Mouse (Mus musculus) layer of hippocampus, postnatal 36 days (tissue): ENCODE results near the gene Usmg5. TPM values are rescaled to one million over a fixed set of nuclear protein-coding genes. Genes with fewer than 3 reads are reported as not detected.
"Not testable (repeated sequence)": the region's sequence is repeated elsewhere in the genome, so short reads cannot be mapped to it uniquely, and the experiment has no call there.

Experiments used
- DNase-seq, 2 experiments: peaks; one replicate each; pipeline ENCODE4 v3.0.0; 2022
- total RNA-seq, 2 experiments: library from RNA; stranded (reverse); gene quantifications; 2 replicates each; pipeline ENCODE4 v1.2.3; 2021

The Usmg5 gene
- 100 to 1,000 TPM; 819 to 918 TPM for total RNA-seq

DNA sequence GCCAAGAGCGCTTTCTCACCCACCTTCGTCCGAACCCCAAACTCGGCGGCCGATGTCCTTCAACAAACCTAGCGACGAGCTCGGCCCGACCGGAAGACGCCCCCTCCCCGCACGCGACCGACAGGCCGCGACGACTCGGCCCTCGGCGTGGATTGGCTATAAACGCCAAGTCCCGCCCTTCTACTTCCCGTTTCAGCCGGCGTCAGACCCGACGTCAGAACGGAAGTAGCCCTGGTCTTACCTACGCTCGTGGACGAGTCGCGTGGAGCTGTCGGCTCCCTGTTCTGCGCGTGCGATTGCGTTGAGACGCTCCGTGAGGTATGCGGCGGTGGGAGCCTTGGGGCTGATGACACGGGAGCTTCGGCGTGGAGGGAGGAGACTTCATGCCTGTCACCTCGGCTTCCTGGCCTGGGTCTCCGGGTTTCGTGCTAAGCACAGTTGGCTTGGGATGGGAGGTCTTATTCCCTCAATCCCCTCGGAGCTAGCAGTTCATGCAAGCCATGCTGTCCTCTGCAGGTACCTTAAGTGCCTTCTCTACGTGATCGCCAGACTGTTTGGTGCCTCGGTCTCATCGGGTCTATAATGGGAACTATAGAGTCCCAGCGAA, at the start of gene Usmg5, which contains the start of gene Pdcd11:
Gene Usmg5 (minus strand): TSS at position 98 of the 607 bp plus-strand sequence.
Gene Pdcd11 (plus strand): TSS at position 219 of the 607 bp plus-strand sequence.
- DNase-seq = peak; percentile 97

- not testable (repeated sequence) for DNase-seq
Observed at GRCm38 (mm10) chr19:47139611-47140010, 49.2 kb upstream of the Usmg5 start.

DNA sequence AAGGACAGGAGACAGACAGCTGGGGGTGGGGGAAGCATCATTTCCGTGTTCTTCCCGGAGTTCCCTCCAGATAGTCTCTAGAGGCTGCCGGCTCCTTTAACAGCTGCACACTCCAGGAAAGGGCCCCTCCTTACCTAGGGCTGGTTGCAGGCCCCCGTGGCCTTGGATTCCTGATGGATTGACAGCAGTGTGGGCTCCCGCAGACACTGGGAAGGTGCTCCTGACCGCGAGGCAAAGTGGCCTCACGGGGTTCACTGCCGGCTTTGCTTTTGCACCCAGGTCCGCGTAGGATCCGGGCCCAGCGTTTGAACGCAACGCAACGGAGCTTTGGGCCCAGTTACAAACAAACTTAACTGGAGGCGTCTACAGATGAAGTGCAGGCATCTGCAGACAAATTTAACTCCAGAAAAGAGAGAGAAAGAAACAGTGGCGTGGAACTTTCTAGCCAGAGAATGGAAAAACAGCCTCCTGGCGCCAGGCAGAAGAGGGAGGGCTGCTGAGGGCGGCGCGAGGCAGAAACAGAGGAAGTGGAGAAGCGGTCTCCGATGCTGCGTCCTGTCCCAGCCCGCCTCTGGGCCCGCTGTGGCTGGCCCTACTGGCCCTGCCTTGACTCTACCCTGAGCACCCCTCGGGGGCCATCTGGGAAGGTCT, 47.4 kb upstream of the Usmg5 start, which contains the start of gene Calhm2:
Gene Calhm2 (minus strand): TSS at position 524 of the 651 bp plus-strand sequence.
- peak; percentile 42 to 44 for DNase-seq

DNA sequence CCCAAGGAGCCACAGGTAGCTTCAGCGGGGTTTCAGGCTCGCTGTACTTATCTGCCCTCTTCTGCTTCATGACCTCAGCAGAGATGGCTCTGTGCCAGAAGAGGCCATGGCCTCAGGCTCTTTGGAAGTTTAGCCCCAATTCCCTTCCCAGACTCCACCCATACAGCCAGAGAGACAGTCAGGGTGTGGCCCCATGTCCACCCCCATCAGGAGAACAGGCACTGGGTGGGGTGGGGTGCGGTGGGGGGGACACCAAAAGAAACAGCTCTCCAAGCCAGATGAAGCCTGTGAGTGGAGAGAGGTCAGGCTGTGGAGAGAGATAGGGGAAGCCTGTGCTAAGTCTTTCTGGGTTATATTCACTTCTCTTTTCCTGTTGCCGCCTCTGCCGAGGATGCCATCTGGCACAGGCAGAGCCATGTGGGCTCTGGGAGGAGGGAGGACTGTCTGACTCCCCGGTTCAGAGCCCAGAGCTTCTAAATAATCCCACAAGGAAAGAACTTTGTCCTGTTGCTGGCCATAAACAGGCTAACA, 46.7 kb upstream of the Usmg5 start:
- DNase-seq = peak; percentile 53 to 76

DNA sequence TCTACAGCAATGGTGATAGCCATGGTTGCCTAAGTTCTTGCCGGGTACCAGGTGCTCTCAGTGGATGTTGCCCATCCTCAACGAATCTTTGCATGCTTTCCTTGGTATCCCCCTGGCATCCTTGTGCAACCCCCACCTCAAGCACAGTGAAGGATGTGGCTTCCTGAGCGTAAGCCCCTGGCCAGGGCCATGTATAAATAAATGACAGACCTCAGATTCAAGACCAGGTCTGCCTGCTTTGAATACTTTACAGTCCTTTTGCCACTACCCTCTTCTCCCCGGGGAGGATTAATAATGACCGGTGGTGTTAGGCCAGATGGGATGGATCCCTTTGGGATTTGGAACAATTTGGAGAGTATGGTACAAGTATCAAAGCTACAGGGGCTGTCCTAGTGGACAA, 45.7 kb upstream of the Usmg5 start:
- no peak for DNase-seq

GRCm38 (mm10) chr19:47135568-47135967, 45.1 kb upstream of the Usmg5 start:
- DNase-seq = no peak

DNA sequence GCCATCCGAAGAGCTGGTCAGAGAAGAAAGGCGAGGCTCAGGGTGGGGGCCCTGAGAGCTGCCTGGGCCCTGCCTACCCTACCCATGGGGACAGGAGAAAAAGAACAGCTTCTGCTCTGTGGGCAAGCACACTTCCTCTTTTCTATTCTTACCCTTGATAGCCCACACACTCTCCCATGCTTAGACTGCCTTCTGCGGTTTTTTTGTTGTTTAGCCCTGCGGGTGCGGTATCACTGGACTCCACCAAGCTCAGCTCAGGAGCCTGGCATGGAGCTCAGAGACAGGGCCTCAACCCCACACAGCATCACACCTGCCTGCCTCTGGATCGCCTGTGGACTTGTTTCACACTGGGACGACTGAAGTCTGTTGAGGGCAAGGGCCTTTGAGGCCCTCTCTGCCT, 42.7 kb upstream of the Usmg5 start:
- DNase-seq = no peak

DNA sequence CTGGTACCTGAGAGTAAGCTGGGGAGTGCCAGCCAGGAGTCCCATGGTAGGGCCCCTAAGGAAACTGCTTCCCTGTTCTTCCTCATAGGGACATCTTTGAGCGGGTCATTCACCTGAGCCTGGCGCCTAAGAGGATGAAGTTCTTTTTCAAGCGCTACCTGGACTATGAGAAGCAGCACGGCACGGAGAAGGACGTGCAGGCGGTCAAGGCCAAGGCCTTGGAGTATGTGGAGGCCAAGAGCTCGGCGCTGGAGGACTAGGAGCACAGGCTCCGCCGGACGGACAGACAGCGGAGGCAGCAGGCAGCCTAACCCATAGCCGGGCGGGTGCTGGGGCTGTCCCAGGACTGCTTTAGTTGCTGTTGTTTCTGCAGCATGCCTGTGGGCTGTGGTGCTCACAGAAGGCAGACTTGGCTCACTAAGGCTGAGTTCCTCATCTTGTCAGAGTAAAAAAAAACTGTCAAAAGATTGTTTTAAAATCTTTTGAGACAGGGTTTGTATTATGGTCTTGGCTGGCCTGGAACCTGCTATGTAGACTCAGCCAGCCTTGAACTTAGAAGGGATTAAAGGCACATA, 40.2 kb upstream of the Usmg5 start:
- no peak for DNase-seq

- no peak for DNase-seq
Observed at GRCm38 (mm10) chr19:47128835-47129234, 38.4 kb upstream of the Usmg5 start.

DNA sequence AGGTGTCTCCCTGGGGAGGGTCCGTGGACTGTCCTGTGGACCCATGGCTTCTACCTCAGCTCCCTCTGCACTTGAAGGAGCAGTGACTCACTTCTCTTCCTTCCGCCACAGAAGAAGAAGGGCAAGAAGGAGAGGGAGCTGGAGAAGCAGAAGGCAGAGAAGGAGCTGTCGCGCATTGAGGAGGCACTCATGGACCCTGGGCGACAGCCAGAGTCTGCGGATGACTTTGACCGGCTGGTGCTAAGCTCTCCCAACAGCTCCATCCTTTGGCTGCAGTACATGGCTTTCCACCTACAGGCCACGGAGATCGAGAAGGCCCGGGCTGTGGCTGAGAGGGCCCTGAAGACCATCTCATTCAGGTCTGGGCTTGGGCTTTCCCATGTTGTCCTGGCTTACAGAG, 37.7 kb upstream of the Usmg5 start:
- no peak for DNase-seq

GRCm38 (mm10) chr19:47122802-47123201, 32.4 kb upstream of the Usmg5 start:
- DNase-seq = no peak

- no peak for DNase-seq
Observed at GRCm38 (mm10) chr19:47121054-47121453, 30.6 kb upstream of the Usmg5 start.

DNA sequence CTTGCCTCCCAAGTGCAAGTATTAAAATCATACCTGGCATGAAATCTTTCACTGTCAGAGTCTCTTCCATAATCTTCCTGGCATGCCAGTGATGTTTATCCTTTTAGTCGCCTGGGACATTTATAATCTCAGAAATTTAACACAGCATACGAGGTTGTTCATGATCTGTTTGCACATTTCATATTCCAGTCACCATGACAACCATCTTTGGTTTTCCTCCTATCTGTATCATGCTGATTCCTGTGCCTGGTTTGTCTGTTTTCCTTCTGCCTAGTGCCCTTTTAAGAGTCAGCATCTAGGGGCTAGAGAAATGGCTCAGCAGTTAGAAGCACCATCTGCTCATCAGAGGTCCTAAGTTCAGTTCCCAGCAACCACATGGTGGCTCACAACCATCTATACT, 28.2 kb upstream of the Usmg5 start:
- DNase-seq = no peak

- no peak for DNase-seq
Observed at GRCm38 (mm10) chr19:47104641-47105271, 14.3 kb upstream of the Usmg5 start.

DNA sequence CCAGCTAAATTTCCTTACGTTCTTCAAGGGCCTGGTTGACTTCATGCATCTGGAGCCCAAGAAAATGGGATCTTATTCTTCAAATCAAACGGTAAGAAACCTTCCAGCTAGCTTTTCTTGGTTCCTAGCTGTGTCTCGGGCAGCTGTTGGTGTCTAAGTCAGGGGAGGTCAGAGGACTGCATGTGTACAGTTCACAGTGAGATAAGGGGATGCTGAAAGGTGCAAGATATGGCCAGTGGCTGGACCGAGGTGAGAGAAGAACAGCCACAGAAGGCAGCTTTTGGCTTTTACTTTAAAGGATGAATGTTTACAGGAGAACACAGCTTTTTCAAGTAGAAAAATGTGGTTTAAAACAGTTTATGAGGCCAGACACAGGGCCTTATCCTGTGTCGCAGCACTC, 10.6 kb upstream of the Usmg5 start:
- DNase-seq = no peak

- peak in 1 of 2 experiments; percentile 16 for DNase-seq
Observed at GRCm38 (mm10) chr19:47089718-47090525, 525 bp downstream of the Usmg5 start.

GRCm38 (mm10) chr19:47088226-47088625, 2.2 kb downstream of the Usmg5 start:
- no peak for DNase-seq

DNA sequence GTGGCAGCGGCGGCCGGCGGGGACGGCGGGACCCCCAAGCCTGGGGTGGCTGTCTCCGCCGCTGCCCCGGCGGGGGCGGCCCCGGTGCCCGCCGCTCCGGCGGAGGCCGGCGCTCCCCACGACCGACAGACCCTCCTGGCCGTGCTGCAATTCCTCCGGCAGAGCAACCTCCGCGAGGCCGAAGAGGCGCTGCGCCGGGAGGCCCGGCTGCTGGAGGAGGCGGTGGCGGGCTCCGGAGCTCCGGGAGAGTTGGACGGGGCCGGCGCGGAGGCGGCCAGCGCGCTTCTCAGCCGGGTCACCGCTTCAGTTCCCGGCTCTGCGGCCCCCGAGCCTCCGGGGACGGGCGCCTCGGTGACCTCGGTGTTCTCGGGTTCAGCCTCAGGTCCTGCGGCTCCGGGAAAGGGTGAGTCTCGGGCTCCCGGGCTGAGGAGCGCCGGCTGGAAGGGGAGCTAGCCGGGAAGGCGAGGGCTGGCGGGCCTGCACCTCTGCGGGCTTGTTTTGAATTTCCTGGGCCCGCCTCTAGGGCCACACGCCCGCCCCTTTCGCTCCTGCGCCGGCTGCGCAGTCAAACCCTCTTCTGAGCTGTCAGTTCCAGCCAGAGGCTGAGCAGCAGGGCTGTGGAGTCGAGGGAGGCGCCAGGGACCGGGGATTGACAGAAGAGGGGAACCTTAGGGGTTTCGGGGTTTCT, 22.4 kb downstream of the Usmg5 start:
- peak; percentile 85 to 87 for DNase-seq

GRCm38 (mm10) chr19:47067096-47067882, 23.2 kb downstream of the Usmg5 start, which contains the start of gene Taf5:
Gene Taf5, plus strand, starts transcription at chr19:47067746.
- peak; percentile 95 to 97 for DNase-seq

GRCm38 (mm10) chr19:47065860-47066259, 24.6 kb downstream of the Usmg5 start:
- DNase-seq = no peak

- DNase-seq = no peak
Observed at GRCm38 (mm10) chr19:47057684-47058083, 32.8 kb downstream of the Usmg5 start.
